Mouse (Mus musculus) forebrain, embryonic 12.5 days (tissue): Measurements from ENCODE around the gene Ptma. TPM values are rescaled to one million over a fixed set of nuclear protein-coding genes. Genes with fewer than 3 reads are reported as not detected.
"Not testable (repeated sequence)": the region's sequence is repeated elsewhere in the genome, so short reads cannot be mapped to it uniquely, and the experiment has no call there.

ENCODE experiments used
- ATAC-seq: fragments of 200-750 bp; cut with Nextera tagmentation; 2 replicates; pipeline ENCODE4 v1.8.0; 2017; ENCODE audit warnings: moderate TSS enrichment; ENCODE audit not compliant: low FRiP score
- H3K27ac ChIP-seq: fragments of 300-500 bp; sonication (generic); 2 replicates; pipeline ENCODE4 v1.5.1; 2016; ENCODE audit warnings: mild to moderate bottlenecking
- H3K27me3 ChIP-seq: fragments of 300-500 bp; sonication (generic); 2 replicates; pipeline ENCODE4 v1.6.1; 2016; ENCODE audit warnings: mild to moderate bottlenecking
- H3K36me3 ChIP-seq: fragments of 300-500 bp; sonication (generic); replicated peaks from 2 replicates; pipeline ENCODE4 v1.6.1; 2016; ENCODE audit warnings: mild to moderate bottlenecking
- H3K4me1 ChIP-seq: fragments of 300-500 bp; sonication (generic); 2 replicates; pipeline ENCODE4 v1.6.1; 2016
- H3K4me2 ChIP-seq: fragments of 300-500 bp; sonication (generic); 2 replicates; pipeline ENCODE4 v1.6.1; 2016; ENCODE audit warnings: mild to moderate bottlenecking, moderate library complexity
- H3K4me3 ChIP-seq: fragments of 300-500 bp; sonication (generic); replicated peaks from 2 replicates; pipeline ENCODE4 v1.5.1; 2016; ENCODE audit warnings: mild to moderate bottlenecking
- H3K9ac ChIP-seq: fragments of 300-500 bp; sonication (generic); 2 replicates; pipeline ENCODE4 v1.6.1; 2016; ENCODE audit warnings: mild to moderate bottlenecking
- H3K9me3 ChIP-seq: fragments of 300-500 bp; sonication (generic); 2 replicates; pipeline ENCODE4 v1.6.1; 2016
- WGBS: fragments of 180-500 bp; shearing (Covaris S2); methylation state at CpG from one replicate; pipeline ENCODE4 v1.1.7; 2016; 5-methylcytosine and 5-hydroxymethylcytosine counted together
- polyA plus RNA-seq: library from polyadenylated mRNA; unstranded; fragments of >200 nt; fragmentation: Nextera tagmentation; extraction: Ambion mirVana; gene quantifications from 2 replicates; pipeline ENCODE4 v1.2.1, GENCODE M21; 2016

Ptma gene
- polyA plus RNA-seq, 1 experiment from 2014 or later, result 3,257 TPM

GRCm38 (mm10) chr1:86507866-86508265, 18.7 kb upstream of the Ptma start:
- H3K4me1 ChIP-seq, result peaks cover 64% of the 10 kb centered on the region
- no peak for ATAC-seq
- no peaks in the 10 kb centered on the region for H3K36me3 ChIP-seq
- H3K4me2 ChIP-seq, result no peak overlapping the region
- H3K9me3 ChIP-seq, result no peaks in the 10 kb centered on the region
- H3K4me3 ChIP-seq, result no peak overlapping the region
- WGBS, result 86% methylated on average over 5 of the region's 5 CpGs
- no peak overlapping the region for H3K27ac ChIP-seq
- no peaks in the 10 kb centered on the region for H3K27me3 ChIP-seq
- H3K9ac ChIP-seq, result no peak overlapping the region

- H3K9ac ChIP-seq, result no peak overlapping the region
- no peaks in the 10 kb centered on the region for H3K9me3 ChIP-seq
- peak; percentile 79 for ATAC-seq
- H3K4me2 ChIP-seq, result no peak overlapping the region
- no peak overlapping the region for H3K4me3 ChIP-seq
- H3K27me3 ChIP-seq, result no peaks in the 10 kb centered on the region
- H3K27ac ChIP-seq, result peak overlapping the region; percentile 75
- 5% methylated on average over 7 of the region's 7 CpGs for WGBS
- H3K36me3 ChIP-seq, result no peaks in the 10 kb centered on the region
- H3K4me1 ChIP-seq, result peaks cover 53% of the 10 kb centered on the region
Measured at GRCm38 (mm10) chr1:86509410-86509809, 17.1 kb upstream of the Ptma start.

- H3K4me3 ChIP-seq, result no peak overlapping the region
- 59% methylated on average over 1 of the region's 1 CpGs for WGBS
- no peaks in the 10 kb centered on the region for H3K36me3 ChIP-seq
- H3K9me3 ChIP-seq, result no peaks in the 10 kb centered on the region
- H3K27ac ChIP-seq, result no peak overlapping the region
- no peaks in the 10 kb centered on the region for H3K27me3 ChIP-seq
- ATAC-seq, result no peak
- H3K4me2 ChIP-seq, result no peak overlapping the region
- no peak overlapping the region for H3K9ac ChIP-seq
- peaks cover 45% of the 10 kb centered on the region for H3K4me1 ChIP-seq
Measured at GRCm38 (mm10) chr1:86510266-86510665, 16.3 kb upstream of the Ptma start.

GRCm38 (mm10) chr1:86510676-86511441, 15.7 kb upstream of the Ptma start:
- Histone ChIP-seq H3K9ac (no peak overlapping the region; the same call in 1 of the 2 replicates), H3K4me1 (peaks cover 40% of the 10 kb centered on the region)
- ATAC-seq, result peak; percentile 37; the same call in 1 of the 2 replicates

GRCm38 (mm10) chr1:86512154-86512720, 14.3 kb upstream of the Ptma start:
- Histone ChIP-seq H3K4me3 (no peak overlapping the region), H3K4me1 (peaks cover 30% of the 10 kb centered on the region), H3K9me3 (no peaks in the 10 kb centered on the region), H3K9ac (no peak overlapping the region), H3K4me2 (no peak overlapping the region), H3K27me3 (no peaks in the 10 kb centered on the region), H3K36me3 (no peaks in the 10 kb centered on the region), H3K27ac (peak overlapping the region; percentile 53; the same call in 1 of the 2 replicates)
- WGBS, result 85% methylated on average over 4 of the region's 4 CpGs
- ATAC-seq, result no peak

More at GRCm38 (mm10) chr1:86510676-86511441, 15.7 kb upstream of the Ptma start:
- Histone ChIP-seq H3K9me3 (no peaks in the 10 kb centered on the region), H3K36me3 (no peaks in the 10 kb centered on the region), H3K27me3 (no peaks in the 10 kb centered on the region), H3K27ac (peak overlapping the region; percentile 59), H3K4me3 (no peak overlapping the region), H3K4me2 (no peak overlapping the region)
- 41% methylated on average over 9 of the region's 9 CpGs for WGBS

GRCm38 (mm10) chr1:86513031-86513430, 13.5 kb upstream of the Ptma start:
- 78% methylated on average over 1 of the region's 1 CpGs for WGBS
- not testable (repeated sequence) for H3K9ac ChIP-seq, H3K36me3 ChIP-seq, ATAC-seq, H3K9me3 ChIP-seq, H3K4me3 ChIP-seq, H3K27me3 ChIP-seq, H3K4me2 ChIP-seq, H3K27ac ChIP-seq
- H3K4me1 ChIP-seq, result peaks cover 30% of the 10 kb centered on the region

- 76% methylated on average over 6 of the region's 6 CpGs for WGBS
- H3K4me2 ChIP-seq, result no peak overlapping the region
- no peak overlapping the region for H3K27ac ChIP-seq
- no peak overlapping the region for H3K4me3 ChIP-seq
- H3K9ac ChIP-seq, result no peak overlapping the region
- no peak for ATAC-seq
- peaks cover 13% of the 10 kb centered on the region for H3K4me1 ChIP-seq
- no peaks in the 10 kb centered on the region for H3K27me3 ChIP-seq
- H3K9me3 ChIP-seq, result no peaks in the 10 kb centered on the region
- no peaks in the 10 kb centered on the region for H3K36me3 ChIP-seq
Measured at GRCm38 (mm10) chr1:86515715-86516410, 10.7 kb upstream of the Ptma start.

- no peak for ATAC-seq
- Histone ChIP-seq H3K27me3 (no peaks in the 10 kb centered on the region), H3K9ac (no peak overlapping the region), H3K36me3 (no peaks in the 10 kb centered on the region), H3K9me3 (no peaks in the 10 kb centered on the region), H3K4me1 (peaks cover 3% of the 10 kb centered on the region; the same call in 1 of the 2 replicates), H3K4me2 (no peak overlapping the region), H3K4me3 (no peak overlapping the region), H3K27ac (no peak overlapping the region)
- WGBS, result 78% methylated on average over 3 of the region's 3 CpGs
Measured at GRCm38 (mm10) chr1:86517076-86517475, 9.4 kb upstream of the Ptma start.

- 38% methylated on average over 7 of the region's 7 CpGs for WGBS
- Histone ChIP-seq H3K4me1 (peaks cover 17% of the 10 kb centered on the region), H3K27me3 (no peaks in the 10 kb centered on the region), H3K9ac (no peak overlapping the region), H3K4me2 (no peak overlapping the region), H3K36me3 (no peaks in the 10 kb centered on the region), H3K4me3 (no peak overlapping the region), H3K9me3 (no peaks in the 10 kb centered on the region), H3K27ac (no peak overlapping the region)
- ATAC-seq, result no peak
Measured at GRCm38 (mm10) chr1:86520361-86520760, 6.2 kb upstream of the Ptma start.

GRCm38 (mm10) chr1:86522286-86522871, 4.1 kb upstream of the Ptma start:
- no peak overlapping the region for H3K4me2 ChIP-seq
- H3K4me1 ChIP-seq, result peaks cover 20% of the 10 kb centered on the region
- no peaks in the 10 kb centered on the region for H3K36me3 ChIP-seq
- H3K9me3 ChIP-seq, result no peaks in the 10 kb centered on the region
- peak overlapping the region; percentile 43; the same call in 1 of the 2 replicates for H3K27ac ChIP-seq
- H3K4me3 ChIP-seq, result no peak overlapping the region
- no peak for ATAC-seq
- peak overlapping the region; percentile 13; the same call in 1 of the 2 replicates for H3K9ac ChIP-seq
- WGBS, result 62% methylated on average over 6 of the region's 7 CpGs
- H3K27me3 ChIP-seq, result no peaks in the 10 kb centered on the region

- no peak overlapping the region; the same call in 1 of the 2 replicates for H3K4me3 ChIP-seq
- ATAC-seq, result no peak
- peaks cover 5% of the 10 kb centered on the region for H3K36me3 ChIP-seq
- H3K27me3 ChIP-seq, result no peaks in the 10 kb centered on the region
- peak overlapping the region; percentile 81 for H3K4me2 ChIP-seq
- WGBS, result 90% methylated on average over 8 of the region's 8 CpGs
- H3K27ac ChIP-seq, result peak overlapping the region; percentile 100
- H3K9ac ChIP-seq, result peak overlapping the region; percentile 84; the same call in 1 of the 2 replicates
- no peaks in the 10 kb centered on the region for H3K9me3 ChIP-seq
- peaks cover 22% of the 10 kb centered on the region for H3K4me1 ChIP-seq
Measured at GRCm38 (mm10) chr1:86523776-86524618, 2.5 kb upstream of the Ptma start.
